Mouse (Mus musculus) liver (tissue): ENCODE results near the gene Gm10718.
"Not testable (repeated sequence)": the region's sequence is repeated elsewhere in the genome, so short reads cannot be mapped to it uniquely, and the experiment has no call there.

Source experiments
- DNase-seq: peaks from one replicate; pipeline ENCODE4 v3.0.0-alpha.2; 2020; ENCODE audit warnings: mixed read lengths

Gm10718 gene

DNA sequence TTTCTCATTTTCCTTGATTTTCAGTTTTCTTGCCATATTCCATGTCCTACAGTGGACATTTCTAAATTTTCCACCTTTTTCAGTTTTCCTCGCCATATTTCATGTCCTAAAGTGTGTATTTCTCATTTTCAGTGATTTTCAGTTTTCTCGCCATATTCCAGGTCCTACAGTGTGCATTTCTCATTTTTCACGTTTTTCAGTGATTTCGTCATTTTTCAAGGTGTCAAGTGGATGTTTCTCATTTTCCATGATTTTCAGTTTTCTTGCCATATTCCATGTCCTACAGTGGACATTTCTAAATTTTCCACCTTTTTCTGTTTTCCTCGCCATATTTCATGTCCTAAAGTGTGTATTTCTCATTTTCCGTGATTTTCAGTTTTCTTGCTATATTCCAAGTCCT lies 2.3 kb downstream of the Gm10718 start:
- not testable (repeated sequence) for DNase-seq

DNA sequence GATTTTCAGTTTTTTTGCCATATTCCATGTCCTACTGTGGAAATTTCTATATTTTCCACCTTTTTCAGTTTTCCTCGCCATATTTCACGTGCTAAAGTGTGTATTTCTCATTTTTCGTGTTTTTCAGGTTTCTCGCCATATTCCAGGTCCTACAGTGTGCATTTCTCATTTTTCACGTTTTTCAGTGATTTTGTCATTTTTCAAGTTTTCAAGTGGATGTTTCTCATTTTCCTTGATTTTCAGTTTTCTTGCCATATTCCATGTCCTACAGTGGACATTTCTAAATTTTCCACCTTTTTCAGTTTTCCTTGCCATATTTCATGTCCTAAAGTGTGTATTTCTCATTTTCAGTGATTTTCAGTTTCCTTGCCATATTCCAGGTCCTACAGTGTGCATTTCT lies 2.8 kb downstream of the Gm10718 start:
- not testable (repeated sequence) for DNase-seq

DNA sequence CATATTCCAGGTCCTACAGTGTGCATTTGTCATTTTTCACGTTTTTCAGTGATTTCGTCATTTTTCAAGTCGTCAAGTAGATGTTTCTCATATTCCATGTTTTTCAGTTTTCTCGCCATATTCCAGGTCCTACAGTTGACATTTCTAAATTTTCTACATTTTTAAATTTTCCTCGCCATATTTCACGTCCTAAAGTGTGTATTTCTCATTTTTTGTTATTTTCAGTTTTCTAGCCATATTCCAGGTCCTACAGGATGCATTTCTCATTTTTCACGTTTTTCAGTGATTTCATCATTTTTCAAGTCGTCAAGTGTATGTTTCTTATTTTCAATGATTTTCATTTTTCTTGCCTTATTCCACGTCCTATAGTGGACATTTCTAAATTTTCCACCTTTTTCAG lies 3.4 kb downstream of the Gm10718 start:
- not testable (repeated sequence) for DNase-seq

DNA sequence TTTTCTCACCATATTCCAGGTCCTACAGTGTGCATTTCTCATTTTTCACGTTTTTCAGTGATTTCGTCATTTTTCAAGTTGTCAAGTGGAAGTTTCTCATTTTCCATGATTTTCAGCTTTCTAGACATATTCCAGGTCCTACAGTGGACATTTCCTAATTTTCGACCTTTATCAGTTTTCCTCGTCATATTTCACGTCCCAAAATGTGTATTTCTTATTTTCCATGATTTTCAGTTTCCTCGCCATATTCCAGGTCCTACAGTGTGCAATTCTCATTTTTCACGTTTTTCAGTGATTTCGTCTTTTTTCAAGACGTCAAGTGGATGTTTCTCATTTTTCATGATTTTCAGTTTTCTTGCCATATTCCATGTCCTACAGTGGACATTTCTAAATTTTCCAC lies 3.9 kb downstream of the Gm10718 start:
- DNase-seq, result peak; percentile 47

DNA sequence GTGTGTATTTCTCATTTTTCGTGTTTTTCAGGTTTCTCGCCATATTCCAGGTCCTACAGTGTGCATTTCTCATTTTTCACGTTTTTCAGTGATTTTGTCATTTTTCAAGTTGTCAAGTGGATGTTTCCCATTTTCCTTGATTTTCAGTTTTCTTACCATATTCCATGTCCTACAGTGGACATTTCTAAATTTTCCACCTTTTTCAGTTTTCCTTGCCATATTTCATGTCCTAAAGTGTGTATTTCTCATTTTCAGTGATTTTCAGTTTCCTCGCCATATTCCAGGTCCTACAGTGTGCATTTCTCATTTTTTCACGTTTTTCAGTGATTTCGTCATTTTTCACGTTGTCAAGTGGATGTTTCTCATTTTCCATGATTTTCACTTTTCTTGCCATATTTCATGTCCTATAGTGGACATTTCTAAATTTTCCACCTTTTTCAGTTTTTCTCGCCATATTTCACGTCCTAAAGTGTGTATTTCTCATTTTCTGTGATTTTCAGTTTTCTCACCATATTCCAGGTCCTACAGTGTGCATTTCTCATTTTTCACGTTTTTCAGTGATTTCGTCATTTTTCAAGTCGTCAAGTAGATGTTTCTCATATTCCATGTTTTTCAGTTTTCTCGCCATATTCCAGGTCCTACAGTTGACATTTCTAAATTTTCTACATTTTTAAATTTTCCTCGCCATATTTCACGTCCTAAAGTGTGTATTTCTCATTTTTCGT lies 6.1 kb downstream of the Gm10718 start:
- not testable (repeated sequence) for DNase-seq

DNA sequence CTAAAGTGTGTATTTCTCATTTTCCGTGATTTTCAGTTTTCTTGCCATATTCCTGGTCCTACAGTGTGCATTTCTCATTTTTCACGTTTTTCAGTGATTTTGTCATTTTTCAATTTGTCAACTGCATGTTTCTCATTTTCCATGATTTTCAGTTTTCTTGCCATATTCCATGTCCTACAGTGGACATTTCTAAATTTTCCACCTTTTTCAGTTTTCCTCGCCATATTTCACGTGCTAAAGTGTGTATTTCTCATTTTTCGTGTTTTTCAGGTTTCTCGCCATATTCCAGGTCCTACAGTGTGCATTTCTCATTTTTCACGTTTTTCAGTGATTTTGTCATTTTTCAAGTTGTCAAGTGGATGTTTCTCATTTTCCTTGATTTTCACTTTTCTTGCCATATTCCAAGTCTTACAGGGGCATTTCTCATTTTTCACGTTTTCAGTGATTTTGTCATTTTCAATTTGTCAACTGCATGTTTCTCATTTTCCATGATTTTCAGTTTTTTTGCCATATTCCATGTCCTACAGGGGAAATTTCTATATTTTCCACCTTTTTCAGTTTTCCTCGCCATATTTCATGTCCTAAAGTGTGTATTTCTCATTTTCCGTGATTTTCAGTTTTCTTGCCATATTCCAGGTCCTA lies 7.5 kb downstream of the Gm10718 start:
- peak; percentile 78 for DNase-seq

DNA sequence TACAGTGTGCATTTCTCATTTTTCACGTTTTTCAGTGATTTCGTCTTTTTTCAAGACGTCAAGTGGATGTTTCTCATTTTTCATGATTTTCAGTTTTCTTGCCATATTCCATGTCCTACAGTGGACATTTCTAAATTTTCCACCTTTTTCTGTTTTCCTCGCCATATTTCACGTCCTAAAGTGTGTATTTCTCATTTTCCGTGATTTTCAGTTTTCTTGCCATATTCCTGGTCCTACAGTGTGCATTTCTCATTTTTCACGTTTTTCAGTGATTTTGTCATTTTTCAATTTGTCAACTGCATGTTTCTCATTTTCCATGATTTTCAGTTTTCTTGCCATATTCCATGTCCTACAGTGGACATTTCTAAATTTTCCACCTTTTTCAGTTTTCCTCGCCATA lies 11.0 kb downstream of the Gm10718 start, which contains the start of gene Gm17535:
TSS of gene Gm17535 (plus strand) at position 301 of the 400 bp plus-strand sequence.
- not testable (repeated sequence) for DNase-seq

DNA sequence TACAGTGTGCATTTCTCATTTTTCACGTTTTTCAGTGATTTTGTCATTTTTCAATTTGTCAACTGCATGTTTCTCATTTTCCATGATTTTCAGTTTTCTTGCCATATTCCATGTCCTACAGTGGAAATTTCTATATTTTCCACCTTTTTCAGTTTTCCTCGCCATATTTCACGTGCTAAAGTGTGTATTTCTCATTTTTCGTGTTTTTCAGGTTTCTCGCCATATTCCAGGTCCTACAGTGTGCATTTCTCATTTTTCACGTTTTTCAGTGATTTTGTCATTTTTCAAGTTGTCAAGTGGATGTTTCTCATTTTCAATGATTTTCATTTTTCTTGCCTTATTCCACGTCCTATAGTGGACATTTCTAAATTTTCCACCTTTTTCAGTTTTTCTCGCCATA lies 13.2 kb downstream of the Gm10718 start, which contains the start of gene Gm10715:
TSS of gene Gm10715 (plus strand) at position 301 of the 400 bp plus-strand sequence.
- DNase-seq, result not testable (repeated sequence)

DNA sequence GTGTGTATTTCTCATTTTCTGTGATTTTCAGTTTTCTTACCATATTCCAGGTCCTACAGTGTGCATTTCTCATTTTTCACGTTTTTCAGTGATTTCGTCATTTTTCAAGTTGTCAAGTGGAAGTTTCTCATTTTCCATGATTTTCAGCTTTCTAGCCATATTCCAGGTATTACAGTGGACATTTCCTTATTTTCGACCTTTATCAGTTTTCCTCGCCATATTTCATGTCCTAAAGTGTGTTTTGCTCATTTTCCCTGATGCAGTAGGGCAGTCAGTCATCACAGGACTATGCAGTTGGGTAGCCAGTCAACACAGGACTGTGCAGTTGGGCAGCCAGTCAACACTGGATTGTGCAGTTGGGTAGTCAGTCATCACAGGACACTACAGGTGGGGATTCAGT lies 14.8 kb downstream of the Gm10718 start:
- not testable (repeated sequence) for DNase-seq
